Mouse (Mus musculus) heart, embryonic 16.5 days (tissue): Measurements from ENCODE around the gene Hdac1. TPM values are rescaled to one million over a fixed set of nuclear protein-coding genes. Genes with fewer than 3 reads are reported as not detected.

Experiments
- ATAC-seq: fragments of 200-750 bp; cut with Nextera tagmentation; replicated peaks from 2 replicates; pipeline ENCODE4 v1.8.0; 2017; ENCODE audit warnings: moderate number of reproducible peaks; ENCODE audit not compliant: insufficient read depth, low FRiP score; ENCODE audit errors: extremely low read depth
- H3K27ac ChIP-seq: fragments of 300-500 bp; sonication (generic); 2 replicates; pipeline ENCODE4 v1.5.1; 2014; ENCODE audit warnings: mild to moderate bottlenecking, low read length, control low read depth, moderate library complexity
- H3K27me3 ChIP-seq: fragments of 300-500 bp; sonication (generic); 2 replicates; pipeline ENCODE4 v1.6.1; 2014; ENCODE audit warnings: low read length, mixed read lengths; ENCODE audit not compliant: control insufficient read depth, insufficient read depth
- H3K36me3 ChIP-seq: fragments of 300-500 bp; sonication (generic); 2 replicates; pipeline ENCODE4 v1.6.1; 2014; ENCODE audit not compliant: control insufficient read depth, insufficient read depth
- H3K4me1 ChIP-seq: fragments of 300-500 bp; sonication (generic); 2 replicates; pipeline ENCODE4 v1.6.1; 2014; ENCODE audit warnings: low read length, mixed read lengths; ENCODE audit not compliant: control insufficient read depth, insufficient read depth
- H3K4me2 ChIP-seq: fragments of 300-500 bp; sonication (generic); 2 replicates; pipeline ENCODE4 v1.6.1; 2014; ENCODE audit warnings: low read depth, mild to moderate bottlenecking, control low read depth, low read length
- H3K4me3 ChIP-seq: fragments of 300-500 bp; sonication (generic); 2 replicates; pipeline ENCODE4 v1.5.1; 2014; ENCODE audit warnings: mild to moderate bottlenecking, control low read depth, low read length
- H3K9ac ChIP-seq: fragments of 300-500 bp; sonication (generic); 2 replicates; pipeline ENCODE4 v1.6.1; 2014; ENCODE audit warnings: low read length, control low read depth
- H3K9me3 ChIP-seq: fragments of 300-500 bp; sonication (generic); replicated peaks from 2 replicates; pipeline ENCODE4 v1.6.1; 2016; ENCODE audit warnings: low read length; ENCODE audit not compliant: control insufficient read depth
- WGBS: fragments of 180-500 bp; shearing (Covaris S2); extraction: QIAGEN DNeasy Blood & Tissue Kit; methylation state at CpG from one replicate; pipeline ENCODE4 v1.1.7; 2014; 5-methylcytosine and 5-hydroxymethylcytosine counted together
- polyA plus RNA-seq: library from polyadenylated mRNA; unstranded; fragments of >200 nt; fragmentation: Nextera tagmentation; extraction: Ambion mirVana; gene quantifications from 2 replicates; pipeline ENCODE4 v1.2.1, GENCODE M21; 2015

The Hdac1 gene
- polyA plus RNA-seq, 1 experiment from 2014 or later: 139 TPM

- Histone ChIP-seq H3K9me3 (no peaks in the 10 kb centered on the region), H3K4me3 (no peak overlapping the region), H3K36me3 (no peaks in the 10 kb centered on the region; the same call in 1 of the 2 replicates), H3K27me3 (no peaks in the 10 kb centered on the region), H3K4me2 (no peak overlapping the region), H3K9ac (no peak overlapping the region), H3K4me1 (peaks cover 39% of the 10 kb centered on the region), H3K27ac (no peak overlapping the region)
- 64% methylated on average over 6 of the region's 6 CpGs for WGBS
- ATAC-seq: no peak
These were observed 31.6 kb downstream of the Hdac1 start for GRCm38 (mm10) chr4:129510723-129511412.

GRCm38 (mm10) chr4:129509650-129510049, 32.9 kb downstream of the Hdac1 start:
- no peak for ATAC-seq
- Histone ChIP-seq H3K36me3 (no peaks in the 10 kb centered on the region), H3K27ac (no peak overlapping the region), H3K9me3 (no peaks in the 10 kb centered on the region), H3K4me2 (no peak overlapping the region), H3K4me3 (no peak overlapping the region), H3K27me3 (no peaks in the 10 kb centered on the region), H3K9ac (no peak overlapping the region), H3K4me1 (peaks cover 28% of the 10 kb centered on the region)
- 77% methylated on average over 3 of the region's 3 CpGs for WGBS

- ATAC-seq: no peak
- Histone ChIP-seq H3K27ac (no peak overlapping the region), H3K9ac (peak overlapping the region; percentile 2; the same call in 1 of the 2 replicates), H3K36me3 (no peaks in the 10 kb centered on the region), H3K27me3 (no peaks in the 10 kb centered on the region), H3K4me2 (no peak overlapping the region), H3K4me1 (peaks cover 34% of the 10 kb centered on the region), H3K9me3 (no peaks in the 10 kb centered on the region), H3K4me3 (no peak overlapping the region)
- 58% methylated on average over 15 of the region's 15 CpGs for WGBS
These were observed 33.5 kb downstream of the Hdac1 start for GRCm38 (mm10) chr4:129508834-129509600.

GRCm38 (mm10) chr4:129508237-129508515, 34.3 kb downstream of the Hdac1 start:
- peak overlapping the region; percentile 23; the same call in 1 of the 2 replicates for H3K9ac ChIP-seq
- peak overlapping the region; percentile 31 for H3K4me2 ChIP-seq
- H3K36me3 ChIP-seq: no peaks in the 10 kb centered on the region
- H3K4me3 ChIP-seq: no peak overlapping the region
- H3K4me1 ChIP-seq: peaks cover 41% of the 10 kb centered on the region
- ATAC-seq: peak; percentile 82
- no peaks in the 10 kb centered on the region for H3K9me3 ChIP-seq
- H3K27me3 ChIP-seq: no peaks in the 10 kb centered on the region
- H3K27ac ChIP-seq: peak overlapping the region; percentile 38; the same call in 1 of the 2 replicates
- 31% methylated on average over 3 of the region's 3 CpGs for WGBS

- Histone ChIP-seq H3K9ac (0 out of 2 replicates have a peak overlapping the region, but pooled peaks have one; percentile 16), H3K4me3 (no peak overlapping the region), H3K4me2 (peak overlapping the region; percentile 31), H3K27me3 (no peaks in the 10 kb centered on the region), H3K9me3 (no peaks in the 10 kb centered on the region), H3K36me3 (no peaks in the 10 kb centered on the region), H3K27ac (peak overlapping the region; percentile 38), H3K4me1 (peaks cover 42% of the 10 kb centered on the region)
- 48% methylated on average over 9 of the region's 10 CpGs for WGBS
- ATAC-seq: no peak; the same call in 1 of the 2 replicates
These were observed 34.9 kb downstream of the Hdac1 start for GRCm38 (mm10) chr4:129507434-129508236.

GRCm38 (mm10) chr4:129505511-129505910, 37.0 kb downstream of the Hdac1 start:
- no peak overlapping the region for H3K27ac ChIP-seq
- ATAC-seq: no peak
- no peak overlapping the region for H3K4me3 ChIP-seq
- H3K4me2 ChIP-seq: no peak overlapping the region
- no peaks in the 10 kb centered on the region for H3K27me3 ChIP-seq
- H3K9ac ChIP-seq: no peak overlapping the region
- H3K4me1 ChIP-seq: peaks cover 53% of the 10 kb centered on the region
- 88% methylated on average over 3 of the region's 3 CpGs for WGBS
- H3K9me3 ChIP-seq: no peaks in the 10 kb centered on the region
- H3K36me3 ChIP-seq: no peaks in the 10 kb centered on the region

GRCm38 (mm10) chr4:129502901-129503444, 39.5 kb downstream of the Hdac1 start:
- 56% methylated on average over 11 of the region's 11 CpGs for WGBS
- no peak for ATAC-seq
- H3K27ac ChIP-seq: peak overlapping the region; percentile 36; the same call in 1 of the 2 replicates

GRCm38 (mm10) chr4:129502327-129502888, 40.1 kb downstream of the Hdac1 start:
- WGBS: 42% methylated on average over 9 of the region's 9 CpGs
- Histone ChIP-seq H3K27me3 (no peaks in the 10 kb centered on the region), H3K27ac (peak overlapping the region; percentile 36), H3K4me1 (peaks cover 36% of the 10 kb centered on the region), H3K9me3 (no peaks in the 10 kb centered on the region), H3K4me3 (no peak overlapping the region), H3K4me2 (no peak overlapping the region), H3K9ac (no peak overlapping the region), H3K36me3 (no peaks in the 10 kb centered on the region)
- ATAC-seq: no peak

More at GRCm38 (mm10) chr4:129502901-129503444, 39.5 kb downstream of the Hdac1 start:
- no peaks in the 10 kb centered on the region for H3K27me3 ChIP-seq
- no peak overlapping the region for H3K4me3 ChIP-seq
- no peak overlapping the region for H3K9ac ChIP-seq
- H3K9me3 ChIP-seq: no peaks in the 10 kb centered on the region
- peaks cover 42% of the 10 kb centered on the region for H3K4me1 ChIP-seq
- H3K36me3 ChIP-seq: no peaks in the 10 kb centered on the region
- H3K4me2 ChIP-seq: no peak overlapping the region
